Mouse (Mus musculus) brain, embryonic 14.5 days (tissue): Measurements from ENCODE around the gene Ramp3.

ENCODE experiments used
- CTCF ChIP-seq: fragments of 200-500 bp; IDR thresholded peaks from 2 replicates; pipeline ENCODE4 v1.5.1; 2012; ENCODE audit warnings: inconsistent platforms, mild to moderate bottlenecking, moderate library complexity, borderline replicate concordance; ENCODE audit not compliant: insufficient read depth, insufficient read length; ENCODE audit errors: extremely low read depth
- POLR2A ChIP-seq: fragments of 200-500 bp; IDR thresholded peaks from 2 replicates; pipeline ENCODE4 v1.6.1; 2012; ENCODE audit warnings: mild to moderate bottlenecking, inconsistent platforms, borderline replicate concordance; ENCODE audit not compliant: poor library complexity, insufficient read depth, insufficient read length, severe bottlenecking; ENCODE audit errors: extremely low read depth

GRCm38 (mm10) chr11:6623704-6624103 lies 34.6 kb upstream of the Ramp3 start:
- TF ChIP-seq CTCF (no peak), POLR2A (no peak)
